Mouse (Mus musculus) left cerebral cortex, postnatal 14 days (tissue): ENCODE measurements around the gene Cln6. TPM values are rescaled to one million over a fixed set of nuclear protein-coding genes. Genes with fewer than 3 reads are reported as not detected.
A peak's percentile ranks its signal among the peaks of the same experiment; 100 is the strongest.
"Not testable (repeated sequence)": the region's sequence is repeated elsewhere in the genome, so short reads cannot be mapped to it uniquely, and the experiment has no call there.

Experiments used
- DNase-seq, 2 experiments: peaks; one replicate each; pipeline ENCODE4 v3.0.0; 2021 to 2022; ENCODE audit warnings: low spot score in 2 of 2, mixed read lengths in 1 of 2
- intact Hi-C: fragments of 180-260 bp; cut with DNase I; formaldehyde crosslinking; loops from one replicate; pipeline ENCODE4 v1.15.1; 2025
- total RNA-seq, 2 experiments: library from RNA; stranded (reverse); gene quantifications; 2 replicates each; pipeline ENCODE4 v1.2.3; 2021

Cln6 gene
- total RNA-seq, 2 experiments from 2014 or later: 11.2 to 11.5 TPM

DNA sequence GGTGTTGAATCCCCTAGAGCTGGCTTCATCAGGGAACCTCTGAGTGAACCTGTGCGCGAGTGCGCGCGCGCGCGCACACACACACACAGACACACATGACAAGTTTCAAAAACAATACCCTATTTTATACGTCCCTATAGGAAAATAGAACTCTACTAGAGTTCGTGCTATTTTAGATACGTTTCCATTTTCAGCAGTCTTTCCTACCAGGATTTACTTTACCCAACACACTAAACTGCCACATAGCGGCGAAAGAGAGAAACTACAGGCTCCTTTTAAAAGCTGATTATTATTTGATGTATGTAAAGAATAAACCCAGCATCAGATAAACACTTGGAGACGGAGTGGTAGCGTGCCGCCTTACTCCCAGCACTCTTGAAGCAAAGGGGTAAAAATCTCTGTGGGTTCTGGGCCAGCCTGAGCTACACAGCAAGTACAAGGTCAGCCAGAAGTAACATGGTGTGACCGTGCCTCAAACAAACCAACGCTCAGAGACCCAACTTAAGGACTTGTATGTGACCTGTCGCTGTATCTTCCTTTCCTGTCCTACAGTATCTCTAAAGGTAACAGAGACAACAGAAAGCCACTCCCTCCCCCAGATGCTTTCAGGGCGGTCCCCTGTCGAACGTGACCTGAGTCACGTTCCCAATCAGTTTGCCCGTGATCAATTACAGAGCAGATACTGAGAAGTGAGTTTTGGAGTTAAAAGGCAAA lies 10.5 kb upstream of the Cln6 start:
- DNase-seq: peak; percentile 45 to 76
- intact Hi-C loops: no loop called here

DNA sequence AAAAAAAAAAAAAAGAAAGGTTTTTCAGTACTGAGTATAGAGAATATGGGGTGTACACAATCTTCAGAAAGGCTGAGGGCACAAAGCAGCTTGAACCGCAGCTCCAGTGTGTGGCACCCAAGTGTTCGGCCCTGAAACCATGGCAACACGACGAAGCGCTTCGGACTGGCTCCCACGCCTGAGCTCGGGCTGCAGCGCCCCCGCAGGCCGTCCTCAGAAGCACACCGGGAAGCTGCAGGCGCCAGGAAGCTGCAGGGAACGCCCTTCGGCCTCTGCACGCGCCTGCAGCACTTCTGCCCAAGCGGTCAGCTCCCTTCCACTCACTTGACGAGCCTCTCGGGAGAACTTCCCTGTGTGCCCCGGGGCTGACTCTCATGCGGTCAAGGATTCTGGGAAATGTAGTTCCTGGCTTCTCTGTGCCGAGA lies 9.9 kb upstream of the Cln6 start:
- intact Hi-C loops: no loop called here
- DNase-seq: peak; percentile 94 to 97

DNA sequence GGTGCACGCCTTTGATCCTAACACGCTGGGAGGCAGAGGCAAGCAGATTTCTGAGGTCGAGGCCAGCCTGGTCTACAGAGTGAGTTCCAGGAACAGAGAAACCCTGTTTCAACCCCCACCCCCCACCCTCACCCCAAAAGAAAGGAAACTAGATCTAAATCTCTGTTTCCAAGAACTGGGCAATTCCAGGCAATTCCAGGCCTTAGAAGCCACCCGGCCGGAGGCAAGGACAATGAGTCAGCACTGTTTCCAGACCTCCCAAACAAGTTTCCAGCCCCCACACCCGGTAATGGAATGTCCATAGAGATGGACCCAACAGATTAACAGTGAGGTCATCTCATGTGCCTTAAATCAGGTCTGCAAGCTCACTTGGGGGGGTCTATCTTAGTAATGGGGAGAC lies 8.7 kb upstream of the Cln6 start:
- intact Hi-C loops: no loop called here

DNA sequence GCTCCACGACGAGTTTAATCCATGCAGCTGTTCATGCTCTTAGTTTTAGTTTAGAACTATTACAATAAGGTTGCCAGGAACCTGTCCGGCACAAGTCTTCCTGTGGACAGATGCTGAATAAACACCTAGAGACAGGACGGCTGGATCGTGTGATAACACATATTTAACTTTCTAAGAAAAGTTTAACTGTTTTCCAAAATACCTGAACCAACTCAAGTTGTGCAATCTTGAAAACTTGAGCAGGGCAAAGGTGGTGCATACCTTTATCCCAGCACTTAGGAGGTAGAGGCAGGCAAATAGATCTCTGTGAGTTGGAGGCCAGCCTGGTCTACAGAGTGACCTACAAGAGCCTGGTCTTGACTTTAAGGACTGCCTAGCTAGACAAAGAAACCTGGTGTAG lies 3.7 kb upstream of the Cln6 start:
- intact Hi-C loops: no loop called here
- DNase-seq: no peak

More for the DNA sequence above, 8.7 kb upstream of the Cln6 start:
- no peak for DNase-seq

DNA sequence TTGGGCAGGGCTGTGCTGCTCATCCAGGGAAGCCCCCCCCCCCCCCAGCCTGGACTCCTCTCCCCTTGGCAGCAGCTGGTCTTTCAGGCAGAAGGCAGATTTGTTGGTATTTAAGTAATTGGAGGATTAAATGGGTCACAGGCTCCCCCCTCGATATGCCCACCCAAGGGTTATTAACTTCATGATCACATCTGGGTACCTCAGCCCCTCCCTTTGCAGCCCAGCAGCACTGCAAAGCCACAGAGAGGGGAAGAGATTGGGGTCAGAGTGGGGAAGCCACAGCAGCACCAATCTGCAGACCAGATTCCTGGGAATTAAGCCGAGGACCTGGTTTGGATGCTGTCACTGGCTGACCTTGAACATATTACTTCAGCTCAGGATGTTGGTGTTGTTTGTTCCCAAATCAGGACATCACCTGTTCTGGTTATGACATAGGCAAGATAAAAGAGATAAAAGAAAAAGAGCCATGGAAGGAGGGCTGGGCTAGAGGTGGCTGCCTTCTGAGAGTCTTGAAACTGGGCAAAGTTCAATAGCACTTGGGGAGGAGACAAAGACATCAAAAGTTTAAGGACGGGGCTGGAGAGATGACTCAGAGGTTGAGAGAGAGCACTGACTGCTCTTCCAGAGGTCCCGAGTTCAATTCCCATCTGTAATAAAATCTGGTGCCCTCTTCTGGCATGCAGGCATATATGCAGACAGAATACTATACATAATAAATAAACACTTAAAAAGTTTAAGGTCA lies 2.7 kb upstream of the Cln6 start:
- intact Hi-C loops: no loop called here
- DNase-seq: no peak

DNA sequence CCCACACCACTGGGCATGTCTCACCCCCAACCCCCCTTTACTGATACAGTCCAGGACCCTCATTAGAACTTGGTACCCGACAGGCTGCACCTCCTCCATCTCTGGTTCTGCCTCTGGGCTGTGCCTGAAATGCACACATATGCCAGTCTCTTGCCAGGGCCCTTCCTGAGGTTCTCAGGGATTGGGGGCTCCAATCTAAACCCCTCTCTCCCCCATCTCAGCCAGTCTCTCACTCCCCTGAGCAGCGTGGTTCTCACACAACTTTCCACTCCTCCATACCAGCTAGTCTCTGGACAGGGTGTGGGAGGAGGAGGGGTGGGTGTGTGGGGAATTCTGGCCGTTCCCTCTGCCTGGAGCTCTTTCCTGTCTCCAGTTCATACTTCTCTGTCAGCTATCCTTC lies 974 bp upstream of the Cln6 start:
- no peak for DNase-seq
- intact Hi-C loops: no loop called here

DNA sequence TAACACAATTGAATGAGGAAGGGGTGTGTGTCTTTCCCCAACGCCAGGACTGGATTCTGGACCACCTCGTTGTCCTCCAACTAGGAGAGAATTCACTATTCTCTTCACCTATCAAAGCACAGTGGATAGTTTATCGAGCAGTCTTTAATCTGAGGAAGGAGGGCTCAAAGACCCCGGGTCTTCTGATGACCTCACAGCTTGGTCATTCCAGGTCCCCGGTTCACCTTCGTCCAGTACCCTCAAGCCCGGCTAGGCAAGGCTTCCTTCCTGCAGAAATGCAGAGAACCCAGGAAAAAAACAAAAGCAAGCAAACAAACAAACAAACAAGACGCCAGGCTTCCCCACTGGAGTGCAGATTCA lies 459 bp upstream of the Cln6 start:
- no peak for DNase-seq
- intact Hi-C loops: no loop called here

DNA sequence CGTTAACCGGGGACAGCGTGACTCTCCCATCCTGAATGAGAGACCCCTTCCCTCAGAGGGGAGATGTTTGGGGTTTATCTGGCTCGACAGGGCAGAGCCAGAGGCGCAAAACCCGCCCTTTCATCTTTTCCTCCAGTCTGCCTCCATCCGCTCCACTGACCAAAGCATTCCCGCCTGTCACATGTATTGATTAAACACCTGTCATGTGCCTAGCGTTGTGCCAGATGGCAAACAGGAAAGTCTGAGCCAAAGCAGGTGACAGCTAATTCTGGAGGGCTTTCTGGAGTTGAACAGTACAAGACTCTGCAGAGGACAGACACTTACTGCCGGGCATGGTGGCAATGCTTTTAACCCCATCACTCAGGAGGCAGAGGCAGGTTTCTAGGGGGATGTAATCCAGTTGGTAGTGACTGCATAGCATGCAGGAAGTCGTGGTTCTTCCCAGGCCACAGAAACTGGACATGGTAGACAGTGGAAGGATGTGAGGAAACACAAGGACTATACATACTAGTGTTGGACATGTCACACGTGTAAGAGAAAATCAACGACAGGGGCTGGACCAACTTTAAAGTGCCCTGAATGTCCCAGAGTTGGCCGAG lies 686 bp downstream of the Cln6 start:
- intact Hi-C loops: no loop called here

DNA sequence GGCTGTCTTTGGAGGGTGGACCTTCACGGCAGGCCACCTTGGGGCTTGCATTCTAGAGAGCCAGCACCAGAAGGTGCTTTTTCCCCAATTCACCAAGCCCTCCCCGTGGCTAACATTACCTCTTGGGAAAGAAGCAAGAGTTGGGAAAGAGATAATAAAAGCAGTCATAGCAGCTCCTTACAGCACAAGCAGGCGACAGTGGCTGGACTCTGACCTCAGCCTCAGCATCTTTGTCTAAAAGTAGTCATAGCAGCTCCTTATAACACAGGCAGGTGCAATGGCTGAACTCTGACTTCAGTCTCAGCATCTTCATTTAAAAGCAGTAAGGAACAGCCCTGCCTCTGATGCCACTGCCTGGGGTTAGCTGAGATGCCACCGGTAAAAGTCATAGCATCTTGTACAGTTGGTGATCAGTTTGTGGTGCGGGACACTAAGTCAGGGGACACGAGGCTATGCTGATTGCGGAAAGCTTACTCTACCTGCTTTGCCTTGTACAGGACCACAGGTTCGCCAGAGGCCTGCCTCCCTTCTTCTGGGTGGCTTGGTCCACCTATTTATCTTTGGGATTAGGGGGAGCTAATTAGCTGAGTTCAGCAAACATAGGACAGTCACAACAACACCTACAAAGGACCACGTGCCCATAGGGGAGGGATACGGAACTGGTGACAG lies 4.9 kb downstream of the Cln6 start:
- intact Hi-C loops: no loop called here
- DNase-seq: no peak

More for the DNA sequence above, 686 bp downstream of the Cln6 start:
- DNase-seq: no peak

DNA sequence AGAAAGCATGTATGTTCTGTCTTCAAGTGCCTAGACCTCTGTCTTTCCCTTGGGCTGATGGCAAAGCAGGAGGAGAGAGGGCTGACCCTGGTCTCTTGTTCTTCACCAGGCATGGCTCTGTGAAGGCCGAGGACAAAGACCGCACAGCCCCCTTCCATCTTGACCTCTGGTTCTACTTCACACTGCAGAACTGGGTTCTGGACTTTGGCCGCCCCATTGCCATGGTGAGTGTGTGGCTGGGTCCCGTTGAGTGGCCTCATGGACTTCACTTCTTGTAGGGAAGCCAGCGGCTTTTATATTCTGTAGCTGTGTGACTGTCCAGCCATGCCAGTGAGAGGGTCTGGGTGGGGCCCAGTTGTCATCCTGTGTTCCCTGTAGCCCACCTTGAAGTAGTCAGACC lies 5.9 kb downstream of the Cln6 start:
- intact Hi-C loops: no loop called here
- DNase-seq: no peak

DNA sequence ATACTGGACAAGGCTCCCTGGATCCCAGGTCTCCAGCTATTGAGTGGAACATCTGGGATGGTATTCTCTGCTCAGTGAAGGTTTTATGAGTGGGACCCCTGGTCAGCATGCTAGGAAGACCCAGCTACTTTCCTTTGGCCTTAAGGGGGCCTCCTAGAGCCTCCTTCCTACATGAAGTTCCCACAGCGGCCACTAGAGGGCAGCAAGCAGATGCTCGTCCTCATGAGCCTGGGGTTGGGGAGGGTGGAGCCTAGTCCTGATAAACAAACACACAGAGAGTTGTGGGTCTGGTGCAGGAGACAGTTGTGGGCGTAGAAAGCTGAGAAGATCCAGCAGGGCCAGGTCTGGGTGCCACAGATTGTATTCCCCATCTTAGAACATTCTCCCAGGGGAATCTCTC lies 9.1 kb downstream of the Cln6 start:
- peak; percentile 88 to 89 for DNase-seq
- intact Hi-C loops: loop anchor here (1.0 to 5.0 kb wide), 2 partner anchors 130 to 277 kb away; no protein-coding TSS in a partner anchor

DNA sequence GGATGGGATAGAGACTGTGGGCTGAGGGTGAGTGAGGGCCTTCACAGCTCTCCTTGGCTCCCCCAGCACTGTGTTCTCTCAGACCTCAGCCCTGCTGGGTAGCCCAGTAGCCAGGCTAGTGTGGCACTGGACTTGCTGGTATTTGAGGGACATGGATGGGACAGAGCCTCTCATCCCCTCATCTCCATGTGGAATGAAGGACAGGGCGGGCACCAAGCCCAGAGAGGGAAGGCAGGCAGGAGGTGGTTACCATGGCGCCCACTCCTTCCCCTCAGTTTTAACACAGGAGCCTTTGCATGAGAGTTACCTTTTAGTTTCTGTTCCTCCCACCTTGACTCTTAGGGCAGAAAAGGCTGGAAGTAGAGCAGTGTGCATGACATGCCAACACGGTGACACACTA lies 10.1 kb downstream of the Cln6 start:
- no peak for DNase-seq

DNA sequence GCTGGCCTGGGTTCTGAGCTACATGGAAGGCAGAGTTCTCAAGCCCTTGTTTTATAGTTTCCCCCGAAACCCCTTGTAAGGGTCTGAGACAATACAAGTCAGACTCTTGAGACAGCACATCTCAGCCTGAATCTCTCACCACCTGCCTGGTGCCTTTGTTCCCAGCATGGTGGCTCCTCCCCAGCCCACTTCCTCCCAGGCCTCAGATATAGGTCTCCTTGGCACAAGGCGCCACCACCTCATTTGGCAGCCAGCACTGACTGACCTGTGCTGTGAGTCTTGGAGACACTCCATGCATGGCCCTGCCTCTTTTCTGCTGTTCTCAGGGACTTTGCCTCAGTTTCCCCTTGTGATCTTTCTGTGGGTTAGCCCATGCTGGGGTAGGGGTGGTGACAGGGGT lies 13.0 kb downstream of the Cln6 start:
- intact Hi-C loops: no loop called here

More for the DNA sequence above, 10.1 kb downstream of the Cln6 start:
- intact Hi-C loops: loop anchor here (5.0 kb wide), 1 partner anchor 129 kb away; no protein-coding TSS in a partner anchor

DNA sequence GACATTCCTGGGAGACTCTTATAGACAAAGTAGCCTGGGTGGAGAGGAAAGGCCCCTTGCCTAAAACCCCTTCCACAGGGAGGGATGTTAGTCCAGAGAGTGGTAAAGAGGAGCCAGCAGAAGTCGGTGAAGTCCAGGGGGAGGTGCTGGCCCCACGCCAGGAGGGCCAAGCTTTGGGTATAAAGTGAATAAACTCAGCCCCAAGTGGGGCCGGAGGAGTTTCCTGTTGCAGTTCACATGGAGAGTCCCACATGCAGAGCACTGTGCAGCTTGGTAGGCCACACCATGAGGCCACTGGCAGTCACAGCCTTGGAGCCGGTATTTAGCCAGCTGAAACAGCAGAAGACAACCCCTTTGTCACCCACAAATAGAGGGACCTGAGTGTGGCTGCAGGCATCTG lies 15.9 kb downstream of the Cln6 start:
- DNase-seq: no peak
- intact Hi-C loops: no loop called here

More for the DNA sequence above, 13.0 kb downstream of the Cln6 start:
- no peak for DNase-seq

DNA sequence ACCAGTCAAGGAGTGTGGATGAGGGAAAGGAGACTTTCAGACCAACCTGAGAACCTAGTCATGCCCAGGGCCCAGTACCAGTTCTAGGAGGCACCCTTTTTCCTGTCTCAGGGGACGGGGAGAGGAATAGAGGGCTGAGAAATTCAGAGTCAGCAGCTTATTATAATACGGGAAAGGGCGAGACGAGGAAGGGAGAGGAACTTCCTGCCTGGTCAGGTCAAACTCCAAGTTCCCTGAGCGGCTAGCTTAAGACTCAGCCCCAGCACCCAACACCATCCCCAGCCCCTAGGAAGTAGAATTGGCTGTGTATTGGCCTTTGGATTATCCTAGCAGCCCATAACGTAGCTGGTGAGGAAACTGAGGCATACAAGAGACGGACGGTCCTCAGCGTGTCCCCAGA lies 18.6 kb downstream of the Cln6 start:
- no peak for DNase-seq
- intact Hi-C loops: no loop called here

DNA sequence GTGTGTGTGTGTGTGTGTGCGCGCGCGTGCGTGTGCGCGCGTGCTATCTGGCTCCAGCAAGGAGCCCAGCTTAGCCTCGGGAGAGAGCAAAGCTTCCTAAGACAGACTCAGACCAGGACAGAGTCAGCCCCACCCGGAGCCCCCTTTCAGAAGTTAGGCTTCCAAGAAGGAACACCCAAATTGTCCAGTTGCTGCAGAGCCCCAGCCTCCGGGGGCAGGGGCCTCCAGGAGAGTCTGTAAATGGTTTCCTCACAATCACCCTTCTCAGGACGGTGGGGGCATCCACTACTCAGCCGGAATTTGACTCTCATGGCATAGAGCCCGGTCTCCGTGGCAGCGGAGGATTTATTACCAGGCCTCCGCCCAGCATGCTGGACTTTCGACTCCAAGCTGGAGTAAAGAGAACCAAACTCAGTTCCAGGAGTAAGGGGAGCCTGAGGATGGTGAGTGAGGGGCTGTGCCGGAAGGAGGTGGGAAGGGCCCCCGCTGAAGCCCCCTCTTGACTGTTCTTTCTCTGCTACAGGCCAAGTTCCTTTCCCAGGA lies 19.2 kb downstream of the Cln6 start, which contains the start of gene Calml4:
Calml4 (plus strand) TSS at position 362 of the 543 bp plus-strand sequence.
- intact Hi-C loops: no loop called here
- no peak for DNase-seq

DNA sequence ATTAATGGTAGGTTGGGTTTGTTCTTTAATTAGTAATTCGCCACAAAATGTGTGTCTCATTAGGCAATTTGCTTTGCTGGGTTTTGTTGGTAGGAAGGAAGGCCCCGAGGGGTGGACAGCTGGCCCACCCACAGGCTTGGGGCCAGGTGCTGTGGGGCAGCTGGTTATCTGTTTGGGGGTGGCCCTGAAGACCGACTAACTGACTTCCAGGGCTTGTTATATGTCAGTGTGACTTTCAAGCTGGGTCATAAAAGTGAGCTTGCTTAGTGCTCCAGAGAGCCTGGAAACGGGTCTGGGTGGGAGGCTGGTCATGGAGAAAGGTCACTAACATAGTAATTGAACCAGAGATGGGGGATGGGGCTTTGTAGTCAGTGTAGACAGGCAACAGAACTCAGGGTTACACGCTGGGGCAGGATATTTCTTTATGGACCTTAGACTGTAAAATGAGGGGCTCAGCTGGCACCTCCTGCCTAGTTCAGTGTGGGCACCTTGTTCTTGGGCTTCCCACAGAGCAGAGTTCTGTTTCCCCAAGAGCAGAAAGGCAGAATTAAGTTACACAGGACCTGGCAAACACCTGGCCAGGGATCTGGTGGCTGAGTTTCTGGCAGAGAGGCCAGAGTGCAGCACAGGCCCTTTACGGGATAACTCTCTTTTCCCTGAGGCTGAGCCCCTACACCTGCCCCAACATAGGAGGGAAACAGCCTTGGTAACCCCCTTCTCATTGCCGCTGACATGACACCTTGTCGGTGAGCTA lies 19.9 kb downstream of the Cln6 start:
- intact Hi-C loops: no loop called here
- no peak for DNase-seq

DNA sequence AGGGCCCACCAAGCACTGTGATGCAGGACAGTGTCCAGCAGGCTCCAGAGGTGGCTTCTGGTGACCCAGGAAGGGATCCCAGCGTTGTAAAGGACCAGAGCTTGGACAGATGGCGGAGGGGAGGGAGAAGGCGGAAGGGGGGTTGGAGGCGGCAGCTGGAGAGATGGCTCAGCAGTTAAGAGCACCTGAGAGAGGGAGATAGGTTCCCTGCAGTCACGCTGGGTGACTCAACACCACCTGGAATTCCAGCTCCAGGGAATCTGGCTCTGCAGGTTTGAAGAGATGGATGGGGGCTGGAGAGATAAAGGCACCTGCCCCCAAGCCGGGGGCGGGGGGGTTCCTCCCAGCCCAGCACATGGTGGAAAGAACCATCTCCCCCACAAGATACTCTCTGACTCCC lies 21.5 kb downstream of the Cln6 start:
- DNase-seq, intact Hi-C loops: not testable (repeated sequence)

DNA sequence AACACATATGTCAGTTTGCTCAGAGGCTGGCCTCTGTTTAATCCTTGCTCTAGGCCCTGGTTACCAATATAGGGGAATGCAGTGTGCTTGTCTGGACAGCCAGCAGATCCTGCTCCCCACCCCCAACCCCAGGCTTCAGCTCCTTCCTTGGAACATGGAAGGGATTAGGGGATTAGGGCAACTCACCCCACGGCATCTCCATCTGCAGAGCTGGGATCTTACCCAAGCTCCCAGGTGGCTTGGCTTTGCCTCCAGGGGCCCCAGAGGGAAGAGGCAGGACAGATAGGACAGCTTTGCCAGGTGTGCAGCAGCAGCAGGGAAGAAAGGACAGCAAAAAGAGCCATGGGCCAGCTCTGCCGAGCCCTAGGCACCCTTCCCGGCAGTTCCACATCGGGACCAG lies 22.3 kb downstream of the Cln6 start:
- no peak for DNase-seq
- intact Hi-C loops: no loop called here
